Mouse (Mus musculus) spleen, embryonic (tissue): ENCODE results near the gene Sec14l5.

Experiments
- CTCF ChIA-PET: fragments of 350-600 bp; sonication (Branson Sonifier 250); formaldehyde crosslinking; loops from one replicate; lab custom pipeline; 2022; lab: Charles Lee

Sec14l5 gene

DNA sequence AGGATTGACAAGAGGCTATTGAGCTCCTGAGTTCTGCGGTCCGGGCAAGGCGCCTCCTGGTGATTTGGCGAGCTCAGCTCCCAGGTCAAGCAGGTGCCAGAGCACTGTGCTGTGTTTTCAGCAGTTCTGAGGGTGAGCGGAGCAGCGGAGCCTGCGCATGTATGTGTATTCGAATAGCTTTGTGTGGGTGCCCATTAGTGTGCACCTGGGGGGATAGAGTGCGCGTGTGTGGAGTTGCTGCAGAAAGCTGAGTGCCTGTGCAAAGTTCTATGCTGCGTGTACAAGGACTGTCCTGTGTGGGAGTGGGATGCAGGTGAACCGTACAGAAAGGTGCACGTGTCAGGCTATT, at the start of gene Sec14l5:
TSS of gene Sec14l5 (plus strand) at position 73 of the 349 bp plus-strand sequence.
- CTCF ChIA-PET: no interaction called here

DNA sequence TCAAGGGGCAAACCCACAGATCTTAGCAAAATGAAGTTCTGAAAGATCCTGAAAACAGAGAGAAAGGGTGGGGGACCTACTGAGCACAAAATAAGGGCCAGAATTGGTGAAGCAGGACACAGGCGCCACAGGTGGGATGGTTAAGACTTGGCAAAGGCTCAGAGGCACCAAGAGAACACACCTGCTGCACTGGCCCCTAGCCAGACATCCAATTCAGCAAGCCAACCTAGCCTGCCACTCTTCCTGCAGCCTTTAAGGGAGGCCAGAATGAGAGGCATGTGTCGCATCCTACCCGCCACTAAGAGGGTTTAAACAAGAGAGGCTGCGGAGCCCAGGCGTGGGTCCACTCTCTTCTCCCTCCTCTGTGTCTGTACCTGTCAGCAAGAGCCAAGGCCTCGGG, 45.9 kb upstream of the Sec14l5 start:
- CTCF ChIA-PET: no interaction called here

GRCm38 (mm10) chr16:5109877-5110276, 37.0 kb upstream of the Sec14l5 start:
- CTCF ChIA-PET: no interaction called here

- CTCF ChIA-PET: no interaction called here
Measured at GRCm38 (mm10) chr16:5111021-5111420, 35.9 kb upstream of the Sec14l5 start.

- CTCF ChIA-PET: no interaction called here
Measured at GRCm38 (mm10) chr16:5113002-5113550, 33.8 kb upstream of the Sec14l5 start.

- CTCF ChIA-PET: no interaction called here
Measured at GRCm38 (mm10) chr16:5113582-5113981, 33.3 kb upstream of the Sec14l5 start.

DNA sequence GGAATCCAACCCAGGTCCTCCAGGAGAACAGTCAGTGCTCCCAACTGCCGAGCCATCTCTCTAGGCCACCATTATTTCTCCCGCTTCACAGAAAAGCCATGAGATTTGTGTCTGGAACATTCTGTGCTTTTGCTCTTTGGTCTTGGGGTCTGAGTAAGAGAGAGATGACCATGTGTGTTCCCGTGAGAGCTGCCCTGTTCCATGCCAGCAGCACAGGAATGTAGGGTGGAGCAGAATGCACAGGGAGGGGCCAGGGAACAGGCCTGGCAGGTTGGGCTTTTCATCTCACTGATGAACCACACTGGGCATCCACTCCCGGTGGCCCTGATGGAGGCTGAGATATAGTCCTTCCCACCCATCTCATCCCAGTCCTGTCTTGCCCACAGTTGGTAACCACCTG, 27.5 kb upstream of the Sec14l5 start:
- CTCF ChIA-PET: no interaction called here

GRCm38 (mm10) chr16:5119845-5120244, 27.1 kb upstream of the Sec14l5 start:
- CTCF ChIA-PET: no interaction called here

DNA sequence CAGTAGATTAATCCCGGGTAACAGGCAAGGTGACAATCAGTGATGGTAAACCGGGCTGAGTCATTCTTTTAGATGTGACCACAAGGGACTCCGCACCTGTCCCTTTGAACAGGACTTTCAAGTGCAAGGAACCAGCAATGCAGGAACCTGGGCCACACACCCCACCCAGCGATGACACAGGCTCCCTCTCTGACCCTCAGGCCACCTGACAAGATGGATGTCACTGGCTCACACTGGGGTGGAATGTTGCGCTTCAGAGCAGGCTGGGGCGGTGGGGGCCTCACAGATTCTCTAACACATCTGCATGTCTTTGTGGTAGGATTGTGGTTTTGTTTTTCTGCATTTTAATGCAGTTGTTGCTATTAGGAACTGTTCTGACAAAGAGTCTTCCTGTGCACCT, 23.4 kb upstream of the Sec14l5 start:
- CTCF ChIA-PET: no interaction called here

GRCm38 (mm10) chr16:5130196-5130595, 16.7 kb upstream of the Sec14l5 start:
- CTCF ChIA-PET: interaction anchor here (0.7 kb wide), 1 partner anchor 24 kb away, joined by 3 read pairs; no protein-coding TSS in a partner anchor

DNA sequence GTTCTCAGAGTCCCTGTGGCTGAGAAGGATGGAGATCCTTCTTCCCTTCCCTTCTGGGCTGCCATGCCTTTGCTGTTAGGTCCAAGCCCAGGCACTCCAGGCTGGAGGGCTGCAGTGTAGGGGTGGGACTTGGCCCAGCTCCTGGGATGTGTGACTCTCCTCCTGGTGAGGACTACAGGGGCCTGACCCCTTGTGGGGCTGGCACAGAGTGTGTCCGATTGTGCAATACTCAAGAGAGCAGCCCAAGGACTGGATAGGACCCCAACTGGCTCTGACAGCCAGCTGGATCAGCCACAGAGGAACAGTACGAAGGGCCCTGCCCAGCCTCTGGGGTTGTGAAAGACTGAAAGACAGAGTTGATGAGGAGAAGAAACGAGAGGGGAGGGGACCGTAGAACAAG, 16.1 kb upstream of the Sec14l5 start:
- CTCF ChIA-PET: no interaction called here

GRCm38 (mm10) chr16:5131251-5131922, 15.5 kb upstream of the Sec14l5 start:
- CTCF ChIA-PET: no interaction called here

GRCm38 (mm10) chr16:5132401-5132801, 14.5 kb upstream of the Sec14l5 start, which contains the start of gene Ppl:
Gene Ppl, minus strand, starts transcription at chr16:5132421.
- CTCF ChIA-PET: no interaction called here

GRCm38 (mm10) chr16:5134623-5135330, 12.1 kb upstream of the Sec14l5 start:
- CTCF ChIA-PET: no interaction called here

DNA sequence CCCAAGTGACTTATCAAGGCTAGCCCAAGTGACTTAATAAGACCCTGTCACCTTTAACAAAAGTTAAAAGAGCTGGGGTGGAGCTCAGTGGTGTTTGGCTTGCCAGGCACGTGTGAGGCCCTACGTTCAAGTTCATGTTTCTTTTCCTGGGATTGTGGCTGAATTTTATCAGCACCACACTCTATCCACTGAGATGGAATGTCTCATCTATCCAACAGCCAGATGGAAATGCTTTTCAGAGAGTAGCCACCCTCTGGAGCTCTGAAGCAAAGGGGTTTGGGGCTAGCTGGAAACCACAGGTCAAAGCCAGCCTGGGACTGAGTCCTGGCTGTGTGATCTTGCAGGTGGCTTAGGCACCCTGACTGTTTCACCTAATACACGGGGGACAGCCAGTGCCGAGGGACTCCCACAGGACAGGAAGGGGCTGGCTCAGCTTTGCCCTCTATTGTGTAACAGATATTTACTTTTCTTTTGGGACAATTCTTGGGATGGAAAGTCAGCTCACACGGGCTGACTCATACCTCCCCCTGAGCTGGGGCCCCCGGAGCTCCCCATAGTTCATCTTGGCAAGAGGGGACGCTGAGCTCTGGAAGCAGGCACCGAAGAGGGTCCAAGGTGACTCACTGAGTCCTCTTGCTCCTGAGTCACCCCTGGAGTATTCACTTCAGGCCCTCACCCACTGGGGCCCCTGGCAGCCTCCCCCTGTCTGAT, 11.2 kb upstream of the Sec14l5 start:
- CTCF ChIA-PET: no interaction called here

- CTCF ChIA-PET: no interaction called here
Measured at GRCm38 (mm10) chr16:5136505-5136904, 10.4 kb upstream of the Sec14l5 start.

GRCm38 (mm10) chr16:5137006-5137540, 9.8 kb upstream of the Sec14l5 start:
- CTCF ChIA-PET: no interaction called here

DNA sequence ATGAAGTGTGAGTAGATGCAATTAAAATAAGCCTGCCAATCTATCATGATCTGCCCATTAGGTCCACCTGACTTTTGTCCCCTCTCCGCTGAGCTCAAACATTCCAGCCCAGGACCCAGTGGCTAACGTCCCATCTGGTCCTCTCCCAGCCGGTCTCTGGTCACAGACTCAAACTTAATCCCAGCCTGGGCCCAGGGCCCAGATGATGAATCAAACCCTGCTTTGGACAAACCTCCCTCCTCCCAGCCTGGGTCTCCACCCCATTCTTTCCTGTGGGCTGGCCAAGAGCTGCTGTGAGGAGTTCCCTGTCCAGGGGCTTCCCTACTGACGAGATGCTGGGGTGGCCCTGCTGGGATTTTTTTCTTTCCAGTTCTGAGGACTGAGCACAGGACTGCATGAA, 7.2 kb upstream of the Sec14l5 start:
- CTCF ChIA-PET: no interaction called here

DNA sequence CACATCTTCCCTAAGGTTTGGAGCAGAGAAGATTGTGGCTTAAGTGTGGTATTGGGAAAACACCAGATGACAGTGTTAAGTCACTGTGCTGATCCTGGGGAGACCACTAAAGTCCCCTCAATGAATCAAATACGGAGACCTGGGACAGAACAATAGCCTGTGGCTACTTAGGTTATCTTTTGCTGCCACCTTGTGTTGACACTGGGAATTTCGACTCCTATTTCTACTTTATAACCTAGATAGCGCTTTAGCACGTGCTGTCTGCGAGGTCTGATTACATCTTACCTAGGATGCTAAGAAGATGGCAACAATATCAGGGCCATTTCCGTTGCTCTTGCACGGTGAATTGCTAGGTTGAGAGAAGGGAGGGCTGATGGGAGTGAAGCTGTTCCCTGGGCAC, 1.3 kb upstream of the Sec14l5 start:
- CTCF ChIA-PET: interaction anchor here (0.7 kb wide), 1 partner anchor 84 kb away, joined by 3 read pairs; no protein-coding TSS in a partner anchor

DNA sequence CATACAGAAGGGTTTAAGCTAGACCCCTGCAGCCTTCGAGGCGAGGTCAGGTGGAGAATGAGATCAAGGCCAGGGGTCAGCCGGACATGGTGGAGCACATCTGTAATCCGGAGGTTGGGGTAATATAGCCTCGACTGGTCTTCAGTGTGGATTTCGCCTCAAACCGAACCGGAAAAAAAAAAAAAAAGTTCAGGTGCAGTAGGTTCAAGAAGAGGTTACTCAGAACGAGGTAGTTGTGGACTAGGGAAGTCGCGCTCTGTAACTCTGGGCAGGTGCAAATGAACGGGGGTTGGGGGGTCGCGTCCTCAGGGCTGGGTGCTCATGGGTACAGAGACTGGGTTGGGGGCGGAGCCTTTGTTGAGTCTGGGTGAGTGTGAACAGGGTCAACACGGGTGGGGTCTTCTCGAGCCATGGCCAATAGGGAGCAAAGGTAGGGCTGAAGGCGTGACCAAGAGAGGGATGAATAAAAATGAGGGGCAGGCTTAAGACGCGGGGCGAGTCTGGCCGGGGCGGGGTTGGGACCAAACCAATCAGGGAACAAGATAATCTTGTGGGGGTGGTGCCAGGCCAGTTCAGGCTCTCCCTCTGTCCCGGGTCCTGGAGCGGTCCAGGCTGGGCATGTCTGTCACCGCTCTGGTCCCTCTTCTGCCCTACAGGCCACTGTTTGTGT, 407 bp upstream of the Sec14l5 start:
- CTCF ChIA-PET: no interaction called here

DNA sequence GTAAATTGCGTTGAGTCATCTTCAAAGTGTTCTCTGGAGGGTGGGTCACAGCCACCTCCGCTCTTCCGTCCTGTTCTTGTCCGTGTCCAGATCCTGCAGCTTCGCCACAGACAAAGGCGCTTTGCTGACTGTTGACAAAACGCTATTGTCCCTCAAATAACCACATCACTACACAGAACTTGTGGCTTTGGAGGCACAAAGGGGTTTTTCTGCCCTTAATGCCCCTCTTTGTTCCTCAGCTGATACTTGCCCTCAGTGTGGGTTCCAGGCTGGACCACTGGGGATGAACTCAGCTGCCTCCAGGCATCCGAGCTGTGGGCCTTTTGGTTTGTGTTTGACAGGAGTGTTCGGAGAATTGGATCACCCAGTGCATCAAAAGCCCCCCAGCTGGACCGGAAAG, 3.6 kb downstream of the Sec14l5 start:
- CTCF ChIA-PET: no interaction called here
